Mouse (Mus musculus): ENCODE measurements around the gene Dlg5. TPM values are rescaled to one million over a fixed set of nuclear protein-coding genes. Genes with fewer than 3 reads are reported as not detected.

Gene Dlg5
- polyA plus RNA-seq, 1 experiment from 2014 or later, result 33.6 TPM

GRCm38 (mm10) chr14:24212861-24213260, 32.9 kb downstream of the Dlg5 start:
- Histone ChIP-seq H3K27me3 (ENCODE audit: control insufficient read depth, insufficient read depth, low read length) (no peaks in the 10 kb centered on the region), H3K4me2 (replicated peaks; ENCODE audit: low read depth, low read length) (no peak overlapping the region), H3K4me3 (ENCODE audit: low read depth, low read length) (no peak overlapping the region), H3K9me3 (ENCODE audit: control insufficient read depth, low read depth, low read length) (no peaks in the 10 kb centered on the region), H3K9ac (replicated peaks; ENCODE audit: low read depth, low read length) (no peak overlapping the region), H3K4me1 (ENCODE audit: control insufficient read depth, insufficient read depth, low read length) (peaks cover 43% of the 10 kb centered on the region), H3K27ac (ENCODE audit: low read length) (no peak overlapping the region), H3K36me3 (ENCODE audit: control insufficient read depth, insufficient read depth, low read length) (no peaks in the 10 kb centered on the region)
- ATAC-seq (ENCODE audit: insufficient number of reproducible peaks, insufficient read depth, low FRiP score, low read depth), result no peak
- 44% methylated on average over 5 of the region's 5 CpGs for WGBS

GRCm38 (mm10) chr14:24207360-24207752, 38.4 kb downstream of the Dlg5 start:
- H3K27me3 ChIP-seq (ENCODE audit: control insufficient read depth, insufficient read depth, low read length), result no peaks in the 10 kb centered on the region
- H3K4me1 ChIP-seq (ENCODE audit: control insufficient read depth, insufficient read depth, low read length), result peaks cover 37% of the 10 kb centered on the region
- H3K9ac ChIP-seq (replicated peaks; ENCODE audit: low read depth, low read length), result no peak overlapping the region
- no peak for ATAC-seq (ENCODE audit: insufficient number of reproducible peaks, insufficient read depth, low FRiP score, low read depth)
- no peaks in the 10 kb centered on the region for H3K36me3 ChIP-seq (ENCODE audit: control insufficient read depth, insufficient read depth, low read length)
- WGBS, result 35% methylated on average over 13 of the region's 13 CpGs
- H3K4me3 ChIP-seq (ENCODE audit: low read depth, low read length), result no peak overlapping the region
- H3K9me3 ChIP-seq (ENCODE audit: control insufficient read depth, low read depth, low read length), result no peaks in the 10 kb centered on the region
- H3K27ac ChIP-seq (ENCODE audit: low read length), result peak overlapping the region; percentile 36; the same call in 1 of the 2 replicates
- no peak overlapping the region for H3K4me2 ChIP-seq (replicated peaks; ENCODE audit: low read depth, low read length)

- 40% methylated on average over 12 of the region's 12 CpGs for WGBS
- Histone ChIP-seq H3K27ac (ENCODE audit: low read length) (peak overlapping the region; percentile 36; the same call in 1 of the 2 replicates), H3K9ac (replicated peaks; ENCODE audit: low read depth, low read length) (no peak overlapping the region), H3K4me3 (ENCODE audit: low read depth, low read length) (no peak overlapping the region), H3K36me3 (ENCODE audit: control insufficient read depth, insufficient read depth, low read length) (no peaks in the 10 kb centered on the region; the same call in 1 of the 2 replicates), H3K27me3 (ENCODE audit: control insufficient read depth, insufficient read depth, low read length) (no peaks in the 10 kb centered on the region), H3K4me2 (replicated peaks; ENCODE audit: low read depth, low read length) (no peak overlapping the region), H3K9me3 (ENCODE audit: control insufficient read depth, low read depth, low read length) (no peaks in the 10 kb centered on the region), H3K4me1 (ENCODE audit: control insufficient read depth, insufficient read depth, low read length) (peaks cover 37% of the 10 kb centered on the region)
- ATAC-seq (ENCODE audit: insufficient number of reproducible peaks, insufficient read depth, low FRiP score, low read depth), result peak; percentile 84
Measured at GRCm38 (mm10) chr14:24206736-24207359, 38.9 kb downstream of the Dlg5 start.

DNA sequence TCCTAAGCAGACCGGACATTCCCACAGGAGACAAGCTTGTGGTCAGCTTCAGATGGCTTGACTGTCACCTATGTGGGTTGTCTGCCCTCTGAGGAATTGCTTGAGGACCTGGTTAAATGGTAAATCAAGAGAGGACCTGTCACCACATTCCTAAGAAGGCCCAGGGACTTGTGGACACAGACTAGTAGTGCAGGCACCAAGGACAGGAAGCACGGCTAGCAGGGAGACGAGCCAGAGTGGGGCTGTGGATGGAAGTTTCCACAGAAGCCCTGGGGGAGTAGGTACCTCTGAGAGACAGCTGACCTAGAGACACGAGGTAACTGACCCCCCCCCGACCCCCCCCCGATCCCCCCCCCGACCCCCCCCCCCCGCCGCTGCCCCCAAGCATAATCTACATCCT, 39.4 kb downstream of the Dlg5 start:
- Histone ChIP-seq H3K36me3 (ENCODE audit: control insufficient read depth, insufficient read depth, low read length) (no peaks in the 10 kb centered on the region; the same call in 1 of the 2 replicates), H3K9ac (replicated peaks; ENCODE audit: low read depth, low read length) (no peak overlapping the region), H3K9me3 (ENCODE audit: control insufficient read depth, low read depth, low read length) (no peaks in the 10 kb centered on the region), H3K27ac (ENCODE audit: low read length) (peak overlapping the region; percentile 15; the same call in 1 of the 2 replicates), H3K27me3 (ENCODE audit: control insufficient read depth, insufficient read depth, low read length) (no peaks in the 10 kb centered on the region), H3K4me1 (ENCODE audit: control insufficient read depth, insufficient read depth, low read length) (peaks cover 37% of the 10 kb centered on the region), H3K4me2 (replicated peaks; ENCODE audit: low read depth, low read length) (no peak overlapping the region), H3K4me3 (ENCODE audit: low read depth, low read length) (no peak overlapping the region)
- 34% methylated on average over 5 of the region's 9 CpGs for WGBS
- ATAC-seq (ENCODE audit: insufficient number of reproducible peaks, insufficient read depth, low FRiP score, low read depth), result peak; percentile 15; the same call in 1 of the 2 replicates

DNA sequence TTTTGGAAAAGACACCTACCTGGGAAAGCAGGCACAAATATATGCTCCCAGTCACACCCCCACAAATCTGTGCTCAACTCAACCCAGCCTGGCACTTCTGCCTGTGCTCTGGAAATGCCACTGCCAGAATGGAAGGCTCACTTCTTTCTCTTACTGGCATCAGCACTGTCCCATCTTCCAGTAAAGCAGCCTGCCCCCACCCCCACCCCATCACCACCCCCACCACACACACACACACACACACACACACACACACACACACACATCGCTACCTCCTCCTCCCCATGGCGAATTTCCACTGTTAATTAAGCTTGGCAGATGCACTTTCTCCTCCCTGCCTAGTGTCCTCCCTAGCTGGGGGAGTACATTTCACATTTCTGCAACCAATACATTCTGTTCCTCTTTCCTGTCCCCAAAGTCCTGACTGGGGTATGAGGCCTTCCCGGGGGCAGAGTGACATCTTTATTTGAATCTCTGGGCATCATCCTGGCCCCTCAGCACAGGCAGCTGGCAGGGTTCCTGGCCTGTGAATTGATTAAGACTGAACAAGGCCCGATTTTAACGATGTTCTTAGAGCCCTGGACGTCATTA, 40.3 kb downstream of the Dlg5 start:
- H3K9ac ChIP-seq (replicated peaks; ENCODE audit: low read depth, low read length), result no peak overlapping the region
- no peaks in the 10 kb centered on the region for H3K9me3 ChIP-seq (ENCODE audit: control insufficient read depth, low read depth, low read length)
- WGBS, result 51% methylated on average over 6 of the region's 6 CpGs
- H3K4me1 ChIP-seq (ENCODE audit: control insufficient read depth, insufficient read depth, low read length), result peaks cover 37% of the 10 kb centered on the region
- no peaks in the 10 kb centered on the region for H3K27me3 ChIP-seq (ENCODE audit: control insufficient read depth, insufficient read depth, low read length)
- no peaks in the 10 kb centered on the region; the same call in 1 of the 2 replicates for H3K36me3 ChIP-seq (ENCODE audit: control insufficient read depth, insufficient read depth, low read length)
- H3K27ac ChIP-seq (ENCODE audit: low read length), result no peak overlapping the region
- no peak for ATAC-seq (ENCODE audit: insufficient number of reproducible peaks, insufficient read depth, low FRiP score, low read depth)
- H3K4me3 ChIP-seq (ENCODE audit: low read depth, low read length), result no peak overlapping the region
- H3K4me2 ChIP-seq (replicated peaks; ENCODE audit: low read depth, low read length), result no peak overlapping the region

- Histone ChIP-seq H3K36me3 (ENCODE audit: control insufficient read depth, insufficient read depth, low read length) (peaks cover 3% of the 10 kb centered on the region; the same call in 1 of the 2 replicates), H3K4me3 (ENCODE audit: low read depth, low read length) (no peak overlapping the region), H3K27ac (ENCODE audit: low read length) (no peak overlapping the region), H3K9me3 (ENCODE audit: control insufficient read depth, low read depth, low read length) (no peaks in the 10 kb centered on the region), H3K9ac (replicated peaks; ENCODE audit: low read depth, low read length) (no peak overlapping the region), H3K4me2 (replicated peaks; ENCODE audit: low read depth, low read length) (no peak overlapping the region), H3K4me1 (ENCODE audit: control insufficient read depth, insufficient read depth, low read length) (peaks cover 27% of the 10 kb centered on the region), H3K27me3 (ENCODE audit: control insufficient read depth, insufficient read depth, low read length) (no peaks in the 10 kb centered on the region)
- no peak for ATAC-seq (ENCODE audit: insufficient number of reproducible peaks, insufficient read depth, low FRiP score, low read depth)
- 92% methylated on average over 8 of the region's 8 CpGs for WGBS
Measured at GRCm38 (mm10) chr14:24203210-24203609, 42.5 kb downstream of the Dlg5 start.

- no peaks in the 10 kb centered on the region for H3K9me3 ChIP-seq (ENCODE audit: control insufficient read depth, low read depth, low read length)
- H3K4me2 ChIP-seq (replicated peaks; ENCODE audit: low read depth, low read length), result no peak overlapping the region
- ATAC-seq (ENCODE audit: insufficient number of reproducible peaks, insufficient read depth, low FRiP score, low read depth), result no peak
- peaks cover 3% of the 10 kb centered on the region; the same call in 1 of the 2 replicates for H3K36me3 ChIP-seq (ENCODE audit: control insufficient read depth, insufficient read depth, low read length)
- WGBS, result 98% methylated on average over 2 of the region's 2 CpGs
- H3K27ac ChIP-seq (ENCODE audit: low read length), result no peak overlapping the region
- H3K4me1 ChIP-seq (ENCODE audit: control insufficient read depth, insufficient read depth, low read length), result peaks cover 8% of the 10 kb centered on the region
- no peak overlapping the region for H3K4me3 ChIP-seq (ENCODE audit: low read depth, low read length)
- no peaks in the 10 kb centered on the region for H3K27me3 ChIP-seq (ENCODE audit: control insufficient read depth, insufficient read depth, low read length)
- H3K9ac ChIP-seq (replicated peaks; ENCODE audit: low read depth, low read length), result no peak overlapping the region
Measured at GRCm38 (mm10) chr14:24200771-24201170, 44.9 kb downstream of the Dlg5 start.

GRCm38 (mm10) chr14:24199732-24200131, 46.0 kb downstream of the Dlg5 start:
- Histone ChIP-seq H3K4me3 (ENCODE audit: low read depth, low read length) (no peak overlapping the region), H3K4me1 (ENCODE audit: control insufficient read depth, insufficient read depth, low read length) (0 out of 2 replicates have a peak, but pooled peaks cover 2% of the 10 kb centered on the region), H3K4me2 (replicated peaks; ENCODE audit: low read depth, low read length) (no peak overlapping the region), H3K27ac (ENCODE audit: low read length) (no peak overlapping the region), H3K9ac (replicated peaks; ENCODE audit: low read depth, low read length) (no peak overlapping the region), H3K36me3 (ENCODE audit: control insufficient read depth, insufficient read depth, low read length) (peaks cover 3% of the 10 kb centered on the region; the same call in 1 of the 2 replicates), H3K27me3 (ENCODE audit: control insufficient read depth, insufficient read depth, low read length) (no peaks in the 10 kb centered on the region), H3K9me3 (ENCODE audit: control insufficient read depth, low read depth, low read length) (no peaks in the 10 kb centered on the region)
- WGBS, result 78% methylated on average over 6 of the region's 6 CpGs
- ATAC-seq (ENCODE audit: insufficient number of reproducible peaks, insufficient read depth, low FRiP score, low read depth), result no peak

All from stomach, embryonic 14.5 days (tissue).